In genomic region chr6:128011781-128012180, GRCm38 (mm10) we compare ENCODE assay signal across 13 mouse cellular contexts.
DNase-seq lines count a peak whose midpoint lies in the region; ATAC-seq lines count a peak whose summit lies in the region.
"Had no signal": no experiment of that assay in that cellular context is flagged by ENCODE, and none has a peak within 500 bp of the region (broad histone marks: within the 10 kb centered on the region; RNA-seq: fewer than 3 reads in every experiment).

No protein-coding gene starts in this region.

- no peak for ATAC-seq in cerebellum, adult (ENCODE audit: insufficient number of reproducible peaks, low FRiP score, low TSS enrichment)
- peak; percentile 12; the same call in 1 of the 2 replicates for ATAC-seq in hindbrain, embryonic 12.5 days (ENCODE audit: low FRiP score)
- ATAC-seq in hindbrain, embryonic 16.5 days: no peak
- no peak for ATAC-seq in midbrain, embryonic 14.5 days (ENCODE audit: low FRiP score, low TSS enrichment)

- H3K36me3 ChIP-seq in hindbrain, embryonic 12.5 days: no peaks in the 10 kb centered on the region
- H3K36me3 ChIP-seq in hindbrain, embryonic 16.5 days (ENCODE audit: control insufficient read depth, insufficient read depth, low read length): no peaks in the 10 kb centered on the region
- H3K36me3 ChIP-seq in midbrain, embryonic 10.5 days: no peaks in the 10 kb centered on the region
- no peaks in the 10 kb centered on the region for H3K36me3 ChIP-seq in midbrain, embryonic 14.5 days (ENCODE audit: control insufficient read depth, insufficient read depth, low read length)
- H3K36me3 ChIP-seq: heart, embryonic 15.5 days; liver, embryonic 15.5 days had no signal

- no peaks in the 10 kb centered on the region; the same call in 1 of the 2 replicates for H3K27me3 ChIP-seq in hindbrain, embryonic 12.5 days
- H3K27me3 ChIP-seq in hindbrain, embryonic 16.5 days (replicated peaks; ENCODE audit: control insufficient read depth, insufficient read depth, low read length): no peaks in the 10 kb centered on the region
- H3K27me3 ChIP-seq in midbrain, embryonic 10.5 days (ENCODE audit: low read depth, poor library complexity, severe bottlenecking): no peaks in the 10 kb centered on the region
- no peaks in the 10 kb centered on the region for H3K27me3 ChIP-seq in midbrain, embryonic 14.5 days (ENCODE audit: control insufficient read depth, insufficient read depth, low read length)
- H3K27me3 ChIP-seq: heart, embryonic 15.5 days; liver, embryonic 15.5 days had no signal

- H3K4me2 ChIP-seq in hindbrain, embryonic 12.5 days (replicated peaks): no peak overlapping the region
- H3K4me2 ChIP-seq in hindbrain, embryonic 16.5 days (ENCODE audit: low read length): no peak overlapping the region
- H3K4me2 ChIP-seq in midbrain, embryonic 14.5 days (ENCODE audit: low read length): no peak overlapping the region
- H3K4me2 ChIP-seq: heart, embryonic 15.5 days; liver, embryonic 15.5 days had no signal

- peaks cover 61% of the 10 kb centered on the region for H3K4me1 ChIP-seq in hindbrain, embryonic 12.5 days
- peaks cover 38% of the 10 kb centered on the region for H3K4me1 ChIP-seq in hindbrain, embryonic 16.5 days (ENCODE audit: control insufficient read depth, insufficient read depth, low read depth, low read length)
- peaks cover 58% of the 10 kb centered on the region for H3K4me1 ChIP-seq in midbrain, embryonic 10.5 days
- H3K4me1 ChIP-seq in midbrain, embryonic 14.5 days (ENCODE audit: control insufficient read depth, insufficient read depth, low read length): peaks cover 14% of the 10 kb centered on the region

- no peak overlapping the region for H3K9ac ChIP-seq in hindbrain, embryonic 12.5 days
- H3K9ac ChIP-seq in hindbrain, embryonic 16.5 days (ENCODE audit: low read depth, low read length): no peak overlapping the region
- no peak overlapping the region for H3K9ac ChIP-seq in midbrain, embryonic 14.5 days (replicated peaks; ENCODE audit: low read length)
- H3K9ac ChIP-seq: heart, embryonic 15.5 days; liver, embryonic 15.5 days had no signal

- no peak overlapping the region for H3K4me3 ChIP-seq in hindbrain, embryonic 12.5 days
- no peak overlapping the region for H3K4me3 ChIP-seq in hindbrain, embryonic 16.5 days (ENCODE audit: low read length)
- no peak overlapping the region for H3K4me3 ChIP-seq in midbrain, embryonic 10.5 days
- H3K4me3 ChIP-seq in midbrain, embryonic 14.5 days (replicated peaks; ENCODE audit: low read depth, low read length): no peak overlapping the region
- H3K4me3 ChIP-seq: heart, embryonic 15.5 days; left cerebral cortex, adult 2 months; liver, embryonic 15.5 days had no signal

- peak; percentile 56 for DNase-seq in cerebellum, adult 11-12 months
- no peak for DNase-seq in midbrain, embryonic 10.5 days (ENCODE audit: low spot score)
- no peak for DNase-seq in midbrain, embryonic 14.5 days
- no peak for DNase-seq in right cerebral cortex, postnatal 14 days
- no peak for DNase-seq in T-cell, adult 2 months (ENCODE audit: low spot score)
- DNase-seq: spleen, adult 18-20 months had no signal

- no peak overlapping the region for H3K27ac ChIP-seq in hindbrain, embryonic 12.5 days
- H3K27ac ChIP-seq in hindbrain, embryonic 16.5 days (ENCODE audit: low read depth, low read length): no peak overlapping the region
- H3K27ac ChIP-seq in midbrain, embryonic 10.5 days (replicated peaks): peak overlapping the region; percentile 50
- H3K27ac ChIP-seq in midbrain, embryonic 14.5 days (replicated peaks; ENCODE audit: low read depth, low read length): no peak overlapping the region
- H3K27ac ChIP-seq: heart, embryonic 15.5 days; kidney, postnatal 0 days; left cerebral cortex, adult 2 months; liver, embryonic 15.5 days had no signal

- H3K9me3 ChIP-seq in hindbrain, embryonic 12.5 days (replicated peaks): no peaks in the 10 kb centered on the region
- H3K9me3 ChIP-seq in hindbrain, embryonic 16.5 days (ENCODE audit: control insufficient read depth, low read length): no peaks in the 10 kb centered on the region
- no peaks in the 10 kb centered on the region for H3K9me3 ChIP-seq in midbrain, embryonic 10.5 days (replicated peaks)
- no peaks in the 10 kb centered on the region for H3K9me3 ChIP-seq in midbrain, embryonic 14.5 days (ENCODE audit: control insufficient read depth, low read length)
- H3K9me3 ChIP-seq: heart, embryonic 15.5 days; liver, embryonic 15.5 days had no signal

- 66% methylated on average over 17 of the region's 17 CpGs for WGBS in hindbrain, embryonic 12.5 days
- 56% methylated on average over 17 of the region's 17 CpGs for WGBS in hindbrain, embryonic 16.5 days
- WGBS in midbrain, embryonic 10.5 days: 80% methylated on average over 17 of the region's 17 CpGs
- 68% methylated on average over 16 of the region's 17 CpGs for WGBS in midbrain, embryonic 14.5 days
